Mouse (Mus musculus): Measurements from ENCODE around the gene Rgl1. TPM values are rescaled to one million over a fixed set of nuclear protein-coding genes. Genes with fewer than 3 reads are reported as not detected.
"Not testable (repeated sequence)": the region's sequence is repeated elsewhere in the genome, so short reads cannot be mapped to it uniquely, and the experiment has no call there.

The Rgl1 gene
- total and polyA plus RNA-seq, 2 experiments from 2014 or later, result 36.7 to 38.9 TPM

GRCm38 (mm10) chr1:152790821-152791220 lies 24.7 kb upstream of the Rgl1 start:
- H3K27me3 ChIP-seq (ENCODE audit: control insufficient read depth, insufficient read depth, low read length), result no peaks in the 10 kb centered on the region
- no peak for TF ChIP-seq EP300 (IDR thresholded peaks at IDR 0.05; ENCODE audit: low read depth)
- TF ChIP-seq CTCF (IDR thresholded peaks at IDR 0.05; ENCODE audit: low read depth), result no peak
- H3K4me1 ChIP-seq (ENCODE audit: control insufficient read depth, insufficient read depth), result peaks cover 11% of the 10 kb centered on the region; the same call in 1 of the 2 replicates
- DNase-seq (ENCODE audit: low spot score) (no peak), ATAC-seq (ENCODE audit: insufficient read depth, low read depth) (peak; percentile 36; the same call in 1 of the 2 replicates)
- H3K27ac ChIP-seq (ENCODE audit: low read depth), result peak overlapping the region; percentile 58
- no peaks in the 10 kb centered on the region for H3K9me3 ChIP-seq (replicated peaks; ENCODE audit: control insufficient read depth, low read length)
- H3K9ac ChIP-seq (replicated peaks; ENCODE audit: low read depth, low read length), result no peak overlapping the region
- WGBS, result 9% methylated on average over 6 of the region's 6 CpGs
- H3K4me3 ChIP-seq (ENCODE audit: low read depth, low read length), result no peak overlapping the region
- H3K4me2 ChIP-seq (ENCODE audit: low read depth, low read length), result no peak overlapping the region
- H3K36me3 ChIP-seq (replicated peaks; ENCODE audit: control insufficient read depth, insufficient read depth, low read length), result no peaks in the 10 kb centered on the region

DNA sequence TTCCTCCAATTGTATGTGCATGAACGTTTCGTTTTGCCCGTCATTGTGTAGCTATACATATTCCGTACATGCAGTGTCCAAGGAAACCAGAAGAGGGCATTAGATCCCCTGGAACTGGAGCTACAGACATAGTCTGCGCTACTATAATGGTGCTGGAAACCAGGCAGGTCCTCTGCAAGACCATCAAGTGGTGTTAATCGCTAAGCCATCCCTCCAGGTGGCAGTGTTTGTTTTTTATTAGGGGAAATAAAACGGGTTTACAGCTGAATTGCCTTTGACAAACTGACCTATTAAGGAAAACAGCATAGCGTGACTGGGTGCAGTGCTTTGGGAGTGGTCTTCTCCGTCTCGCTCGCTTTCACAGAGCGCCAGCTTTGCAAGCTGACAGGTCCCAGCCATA lies 24.1 kb upstream of the Rgl1 start:
- Histone ChIP-seq H3K9ac (replicated peaks; ENCODE audit: low read depth, low read length) (no peak overlapping the region), H3K4me1 (ENCODE audit: control insufficient read depth, insufficient read depth) (peaks cover 9% of the 10 kb centered on the region; the same call in 1 of the 2 replicates), H3K9me3 (replicated peaks; ENCODE audit: control insufficient read depth, low read length) (no peaks in the 10 kb centered on the region), H3K36me3 (replicated peaks; ENCODE audit: control insufficient read depth, insufficient read depth, low read length) (no peaks in the 10 kb centered on the region), H3K4me2 (ENCODE audit: low read depth, low read length) (no peak overlapping the region), H3K4me3 (ENCODE audit: low read depth, low read length) (no peak overlapping the region), H3K27me3 (ENCODE audit: control insufficient read depth, insufficient read depth, low read length) (no peaks in the 10 kb centered on the region), H3K27ac (ENCODE audit: low read depth) (no peak overlapping the region)
- DNase-seq (ENCODE audit: low spot score) (peak; percentile 47), ATAC-seq (ENCODE audit: insufficient read depth, low read depth) (peak; percentile 55)
- 26% methylated on average over 12 of the region's 12 CpGs for WGBS
- TF ChIP-seq CTCF (IDR thresholded peaks at IDR 0.05; ENCODE audit: low read depth) (peak; percentile 70), EP300 (IDR thresholded peaks at IDR 0.05; ENCODE audit: low read depth) (no peak)

DNA sequence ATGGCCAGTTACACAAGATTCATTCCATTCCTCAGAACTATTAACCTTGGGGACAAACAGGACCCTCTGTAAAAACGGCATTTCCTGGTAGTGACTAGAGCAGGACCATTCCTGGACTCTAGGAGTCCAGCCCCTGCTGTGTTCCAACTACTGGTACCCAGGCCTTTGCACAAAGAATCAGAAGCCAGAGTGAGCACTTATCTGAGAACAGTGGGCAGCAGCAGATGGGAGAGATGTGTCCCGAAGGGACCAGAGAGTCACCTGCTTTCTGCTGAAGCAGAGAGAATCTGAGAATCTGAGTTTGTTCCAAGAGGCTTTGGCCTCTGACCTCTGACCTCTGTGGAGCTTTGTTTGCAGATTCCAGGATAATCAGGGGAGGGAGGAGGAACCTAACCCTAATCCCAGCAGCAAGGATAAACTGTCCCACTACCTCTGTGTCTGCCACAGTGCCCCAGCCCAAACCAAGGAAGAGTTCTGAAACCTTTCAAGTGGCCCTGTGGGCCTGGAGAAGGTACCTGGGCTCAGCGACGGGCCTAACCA lies 22.0 kb upstream of the Rgl1 start:
- no peak overlapping the region for H3K4me3 ChIP-seq (ENCODE audit: low read depth, low read length)
- H3K4me1 ChIP-seq (ENCODE audit: control insufficient read depth, insufficient read depth), result peaks cover 9% of the 10 kb centered on the region; the same call in 1 of the 2 replicates
- no peak overlapping the region for H3K27ac ChIP-seq (ENCODE audit: low read depth)
- DNase-seq (ENCODE audit: low spot score) (no peak), ATAC-seq (ENCODE audit: insufficient read depth, low read depth) (no peak)
- no peak overlapping the region for H3K4me2 ChIP-seq (ENCODE audit: low read depth, low read length)
- no peaks in the 10 kb centered on the region for H3K36me3 ChIP-seq (replicated peaks; ENCODE audit: control insufficient read depth, insufficient read depth, low read length)
- WGBS, result 61% methylated on average over 4 of the region's 4 CpGs
- no peak overlapping the region for H3K9ac ChIP-seq (replicated peaks; ENCODE audit: low read depth, low read length)
- no peaks in the 10 kb centered on the region for H3K27me3 ChIP-seq (ENCODE audit: control insufficient read depth, insufficient read depth, low read length)
- TF ChIP-seq CTCF (IDR thresholded peaks at IDR 0.05; ENCODE audit: low read depth) (no peak), EP300 (IDR thresholded peaks at IDR 0.05; ENCODE audit: low read depth) (no peak)
- H3K9me3 ChIP-seq (replicated peaks; ENCODE audit: control insufficient read depth, low read length), result no peaks in the 10 kb centered on the region

DNA sequence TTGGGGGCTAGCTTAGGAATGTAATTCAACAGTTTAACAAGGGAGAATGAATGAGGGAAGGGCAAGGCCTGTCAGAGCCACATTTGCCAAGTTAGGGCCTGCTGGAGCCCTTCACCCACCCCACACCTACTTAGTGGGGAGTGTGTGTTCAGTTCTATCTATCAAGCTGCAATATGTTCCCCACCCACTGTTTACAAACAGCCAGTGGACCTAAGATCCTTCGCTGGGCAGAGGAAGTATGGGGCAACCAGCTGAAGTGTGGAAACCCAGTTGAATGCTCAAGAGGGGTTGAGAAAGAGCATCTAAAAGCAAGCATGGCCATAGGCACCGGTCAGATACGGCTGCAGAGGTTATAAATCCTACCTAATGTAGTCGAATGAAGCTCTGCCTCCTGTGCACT lies 20.8 kb upstream of the Rgl1 start:
- H3K4me2 ChIP-seq (ENCODE audit: low read depth, low read length), result no peak overlapping the region
- no peaks in the 10 kb centered on the region for H3K9me3 ChIP-seq (replicated peaks; ENCODE audit: control insufficient read depth, low read length)
- WGBS, result 80% methylated on average over 4 of the region's 4 CpGs
- no peak for ATAC-seq (ENCODE audit: insufficient read depth, low read depth)
- H3K27ac ChIP-seq (ENCODE audit: low read depth), result no peak overlapping the region
- DNase-seq (ENCODE audit: low spot score), result no peak
- H3K4me3 ChIP-seq (ENCODE audit: low read depth, low read length), result no peak overlapping the region
- no peak overlapping the region for H3K9ac ChIP-seq (replicated peaks; ENCODE audit: low read depth, low read length)
- no peak for TF ChIP-seq EP300 (IDR thresholded peaks at IDR 0.05; ENCODE audit: low read depth)
- TF ChIP-seq CTCF (IDR thresholded peaks at IDR 0.05; ENCODE audit: low read depth), result no peak
- H3K27me3 ChIP-seq (ENCODE audit: control insufficient read depth, insufficient read depth, low read length), result no peaks in the 10 kb centered on the region
- H3K4me1 ChIP-seq (ENCODE audit: control insufficient read depth, insufficient read depth), result peaks cover 9% of the 10 kb centered on the region; the same call in 1 of the 2 replicates
- H3K36me3 ChIP-seq (replicated peaks; ENCODE audit: control insufficient read depth, insufficient read depth, low read length), result no peaks in the 10 kb centered on the region

DNA sequence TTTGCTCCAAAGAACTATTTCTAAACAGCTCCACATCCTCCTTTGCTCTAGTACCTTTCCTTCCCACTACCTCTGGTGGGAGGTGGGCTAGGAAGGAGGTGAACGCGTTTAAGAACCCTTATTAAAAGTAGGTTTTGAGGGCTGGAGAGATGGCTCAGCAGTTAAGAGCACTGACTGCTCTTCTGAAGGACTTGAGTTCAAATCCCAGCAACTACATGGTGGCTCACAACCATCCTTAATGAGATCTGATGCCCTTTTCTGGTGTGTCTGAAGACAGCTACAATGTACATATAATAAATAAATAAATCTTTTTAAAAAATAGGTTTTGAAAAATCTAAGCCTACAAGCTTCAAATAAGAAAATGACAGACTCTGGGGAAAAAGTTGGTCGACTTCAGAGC lies 19.3 kb upstream of the Rgl1 start:
- ATAC-seq (ENCODE audit: insufficient read depth, low read depth); DNase-seq (ENCODE audit: low spot score); H3K4me2 ChIP-seq (ENCODE audit: low read depth, low read length); H3K9me3 ChIP-seq (replicated peaks; ENCODE audit: control insufficient read depth, low read length); H3K9ac ChIP-seq (replicated peaks; ENCODE audit: low read depth, low read length); H3K4me1 ChIP-seq (ENCODE audit: control insufficient read depth, insufficient read depth); H3K27ac ChIP-seq (ENCODE audit: low read depth); H3K4me3 ChIP-seq (ENCODE audit: low read depth, low read length); H3K27me3 ChIP-seq (ENCODE audit: control insufficient read depth, insufficient read depth, low read length); H3K36me3 ChIP-seq (replicated peaks; ENCODE audit: control insufficient read depth, insufficient read depth, low read length): not testable (repeated sequence)
- 87% methylated on average over 3 of the region's 3 CpGs for WGBS

DNA sequence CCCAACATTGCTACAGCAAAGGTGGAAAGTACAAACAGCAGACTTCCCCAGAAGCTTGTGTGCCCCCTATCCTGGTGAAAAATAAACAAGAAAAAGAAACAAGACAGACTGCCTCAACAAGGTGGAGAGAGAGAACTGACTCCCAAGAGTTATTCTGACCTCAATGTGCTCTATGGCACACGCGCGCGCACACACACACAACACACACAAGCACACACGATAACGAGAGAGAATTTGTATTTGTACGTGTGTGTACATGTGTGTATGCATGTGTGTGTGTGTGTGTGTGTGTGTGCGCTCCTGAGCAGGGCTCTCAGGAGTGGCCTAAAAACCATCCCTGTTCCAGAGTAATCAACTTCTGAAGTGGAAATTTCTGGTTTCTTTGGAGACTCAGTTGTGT lies 18.5 kb upstream of the Rgl1 start:
- TF ChIP-seq CTCF (IDR thresholded peaks at IDR 0.05; ENCODE audit: low read depth) (no peak), EP300 (IDR thresholded peaks at IDR 0.05; ENCODE audit: low read depth) (no peak)
- no peak for ATAC-seq (ENCODE audit: insufficient read depth, low read depth)
- WGBS, result 94% methylated on average over 8 of the region's 8 CpGs

More for the DNA sequence above, 18.5 kb upstream of the Rgl1 start:
- H3K27me3 ChIP-seq (ENCODE audit: control insufficient read depth, insufficient read depth, low read length), result no peaks in the 10 kb centered on the region
- no peak for DNase-seq (ENCODE audit: low spot score)
- H3K36me3 ChIP-seq (replicated peaks; ENCODE audit: control insufficient read depth, insufficient read depth, low read length), result no peaks in the 10 kb centered on the region
- no peak overlapping the region for H3K27ac ChIP-seq (ENCODE audit: low read depth)
- no peak overlapping the region for H3K9ac ChIP-seq (replicated peaks; ENCODE audit: low read depth, low read length)
- H3K4me2 ChIP-seq (ENCODE audit: low read depth, low read length), result no peak overlapping the region
- H3K4me3 ChIP-seq (ENCODE audit: low read depth, low read length), result no peak overlapping the region
- no peaks in the 10 kb centered on the region for H3K9me3 ChIP-seq (replicated peaks; ENCODE audit: control insufficient read depth, low read length)
- H3K4me1 ChIP-seq (ENCODE audit: control insufficient read depth, insufficient read depth), result no peaks in the 10 kb centered on the region

Measured in heart, postnatal 0 days (tissue).